Mouse (Mus musculus): ENCODE measurements at regions not wholly inside any gene's neighbourhood (a gene's known extent, or its start where the extent isn't known, plus 50 kb on each side); places are given as distances from the start of the nearest gene placed in this dataset.

DNA sequence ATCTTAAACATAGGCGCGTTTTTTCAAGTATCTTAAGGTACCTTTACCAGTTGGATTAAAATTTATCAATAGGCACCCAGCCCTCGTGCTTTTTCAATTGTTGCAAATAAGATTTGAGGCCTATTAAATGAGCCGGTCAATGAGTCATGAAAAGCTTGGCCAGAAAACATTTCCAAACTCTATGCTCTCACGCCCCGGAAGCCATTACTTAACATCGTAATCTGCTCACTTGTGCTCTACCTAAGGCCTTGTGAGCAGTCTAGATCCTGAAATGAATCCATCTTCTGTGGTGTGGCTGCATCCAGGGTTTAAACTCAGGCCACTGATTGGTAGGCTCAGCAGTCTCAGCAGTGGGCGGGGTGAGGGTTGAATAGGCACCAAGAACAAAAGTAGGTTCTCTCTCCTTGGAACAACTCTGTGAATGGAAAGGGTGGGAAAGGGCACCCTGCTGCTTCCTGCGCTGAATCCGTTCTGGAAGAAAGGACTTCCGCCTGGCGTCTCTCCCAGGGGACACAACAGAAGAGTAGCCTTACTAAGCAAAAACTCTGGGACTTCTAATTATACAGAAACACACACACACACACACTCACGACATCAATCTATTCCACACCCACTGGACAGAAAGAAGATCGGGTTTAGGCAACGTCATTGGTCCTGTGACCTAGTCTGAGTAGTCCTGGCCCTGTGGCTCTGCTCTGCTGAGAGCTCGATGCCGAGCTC is 53.4 kb upstream of the Fmnl2 start:
- Histone ChIP-seq H3K4me3 (no peak overlapping the region), H3K4me2 (replicated peaks) (no peak overlapping the region), H3K27ac (no peak overlapping the region), H3K36me3 (no peaks in the 10 kb centered on the region), H3K4me1 (no peaks in the 10 kb centered on the region), H3K9ac (no peak overlapping the region), H3K9me3 (no peaks in the 10 kb centered on the region), H3K27me3 (no peaks in the 10 kb centered on the region)
- WGBS: 82% methylated on average over 17 of the region's 17 CpGs
- peak; percentile 44; the same call in 1 of the 2 replicates for ATAC-seq (ENCODE audit: low FRiP score, low read depth)

DNA sequence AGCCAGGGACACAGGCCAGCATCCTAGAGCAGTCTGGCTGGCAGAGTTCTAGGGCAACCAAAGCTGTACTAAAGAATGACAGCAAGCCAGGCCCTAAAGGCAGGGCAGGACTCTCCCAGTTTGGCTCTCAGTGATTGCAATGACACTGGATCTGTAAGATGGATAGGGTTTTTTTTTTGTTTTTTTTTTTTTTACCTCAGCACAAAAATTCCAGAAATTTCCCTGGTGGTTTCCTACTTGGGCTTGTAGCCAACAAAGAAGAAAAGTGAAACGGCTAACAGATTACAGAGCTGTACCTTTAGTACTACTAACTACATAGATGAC is 52.9 kb upstream of the Fmnl2 start:
- 12% methylated on average over 1 of the region's 1 CpGs for WGBS
- Histone ChIP-seq H3K36me3 (no peaks in the 10 kb centered on the region), H3K9me3 (no peaks in the 10 kb centered on the region), H3K4me1 (no peaks in the 10 kb centered on the region), H3K9ac (no peak overlapping the region), H3K4me3 (no peak overlapping the region), H3K4me2 (replicated peaks) (no peak overlapping the region), H3K27me3 (no peaks in the 10 kb centered on the region), H3K27ac (no peak overlapping the region)
- no peak for ATAC-seq (ENCODE audit: low FRiP score, low read depth)

- 65% methylated on average over 2 of the region's 2 CpGs for WGBS
- Histone ChIP-seq H3K27me3 (no peaks in the 10 kb centered on the region), H3K36me3 (no peaks in the 10 kb centered on the region), H3K4me2 (replicated peaks) (no peak overlapping the region), H3K27ac (no peak overlapping the region), H3K4me3 (no peak overlapping the region), H3K9ac (no peak overlapping the region), H3K4me1 (no peaks in the 10 kb centered on the region), H3K9me3 (no peaks in the 10 kb centered on the region)
- no peak for ATAC-seq (ENCODE audit: low FRiP score, low read depth)
Observed at GRCm38 (mm10) chr2:52807826-52808225, 49.8 kb upstream of the Fmnl2 start.

Data from limb, embryonic 13.5 days (tissue).